Mouse (Mus musculus) bone marrow, adult 2 months (tissue): ENCODE measurements at regions not wholly inside any gene's neighbourhood (a gene's known extent, or its start where the extent isn't known, plus 50 kb on each side); places are given as distances from the start of the nearest gene placed in this dataset.

Source experiments
- H3K27ac ChIP-seq: fragments of 200-500 bp; 2 replicates; pipeline ENCODE4 v1.5.1; 2012; ENCODE audit warnings: low read depth, mild to moderate bottlenecking, control low read depth, inconsistent platforms, low read length; ENCODE audit not compliant: control insufficient read depth, poor library complexity, insufficient read depth
- H3K4me1 ChIP-seq: fragments of 200-500 bp; 2 replicates; pipeline ENCODE4 v1.6.1; 2011; ENCODE audit warnings: low read length; ENCODE audit not compliant: control insufficient read depth, insufficient read depth
- H3K4me3 ChIP-seq: fragments of 200-500 bp; replicated peaks from 2 replicates; pipeline ENCODE3; 2011; ENCODE audit warnings: mild to moderate bottlenecking, low read depth, low read length, control low read depth; ENCODE audit not compliant: control insufficient read depth
- CTCF ChIP-seq: fragments of 200-500 bp; IDR thresholded peaks from 2 replicates; pipeline ENCODE4 v1.5.1; 2011; ENCODE audit warnings: low read length, control low read depth; ENCODE audit not compliant: control insufficient read depth, insufficient read depth
- POLR2A ChIP-seq: fragments of 200-500 bp; IDR thresholded peaks from 2 replicates; pipeline ENCODE4 v1.6.1; 2011; ENCODE audit warnings: low read depth, mild to moderate bottlenecking, control low read depth, low read length, borderline replicate concordance; ENCODE audit not compliant: control insufficient read depth
- WGBS: fragments of 180-500 bp; shearing (Covaris S2); methylation state at CpG from one replicate; pipeline ENCODE4 v1.1.7; 2018; 5-methylcytosine and 5-hydroxymethylcytosine counted together

- 18% methylated on average over 10 of the region's 10 CpGs for WGBS
Observed at GRCm38 (mm10) chr4:123991223-123991622, 73.4 kb upstream of the 4930535I16Rik start.

GRCm38 (mm10) chr4:123990293-123991185 lies 72.7 kb upstream of the 4930535I16Rik start:
- 4% methylated on average over 37 of the region's 37 CpGs for WGBS
- H3K4me3 ChIP-seq = no peak overlapping the region

More at GRCm38 (mm10) chr4:123991223-123991622, 73.4 kb upstream of the 4930535I16Rik start:
- Histone ChIP-seq H3K27ac (no peak overlapping the region), H3K4me3 (no peak overlapping the region), H3K4me1 (no peaks in the 10 kb centered on the region)
- no peak for TF ChIP-seq POLR2A
- no peak for TF ChIP-seq CTCF

More at GRCm38 (mm10) chr4:123990293-123991185, 72.7 kb upstream of the 4930535I16Rik start:
- no peak overlapping the region for H3K27ac ChIP-seq
- TF ChIP-seq POLR2A (no peak), CTCF (no peak)
- H3K4me1 ChIP-seq = no peaks in the 10 kb centered on the region
